Mouse (Mus musculus) liver, postnatal 0 days (tissue): Measurements from ENCODE around the gene Glrx3. TPM values are rescaled to one million over a fixed set of nuclear protein-coding genes. Genes with fewer than 3 reads are reported as not detected.
"Not testable (repeated sequence)": the region's sequence is repeated elsewhere in the genome, so short reads cannot be mapped to it uniquely, and the experiment has no call there.

Source experiments
- ATAC-seq: fragments of 200-750 bp; cut with Nextera tagmentation; 2 replicates; pipeline ENCODE4 v1.8.0; 2017; ENCODE audit warnings: mild to moderate bottlenecking, moderate library complexity
- DNase-seq: peaks from one replicate; pipeline ENCODE4 v3.0.0-alpha.2; 2016
- H3K27ac ChIP-seq: fragments of 300-500 bp; sonication (generic); 2 replicates; pipeline ENCODE4 v1.5.1; 2014; ENCODE audit warnings: antibody characterized with exemption, moderate library complexity, mild to moderate bottlenecking, low read depth
- H3K27me3 ChIP-seq: fragments of 300-500 bp; sonication (generic); 2 replicates; pipeline ENCODE4 v1.6.1; 2014; ENCODE audit warnings: low read length, control low read depth, mixed read lengths; ENCODE audit not compliant: insufficient read depth
- H3K36me3 ChIP-seq: fragments of 300-500 bp; sonication (generic); replicated peaks from 2 replicates; pipeline ENCODE4 v1.6.1; 2014; ENCODE audit warnings: mild to moderate bottlenecking, control low read depth, low read length, moderate library complexity, mixed read lengths; ENCODE audit not compliant: insufficient read depth
- H3K4me1 ChIP-seq: fragments of 300-500 bp; sonication (generic); 2 replicates; pipeline ENCODE4 v1.6.1; 2014; ENCODE audit warnings: antibody characterized with exemption, mild to moderate bottlenecking, control low read depth; ENCODE audit not compliant: insufficient read depth
- H3K4me2 ChIP-seq: fragments of 300-500 bp; sonication (generic); 2 replicates; pipeline ENCODE4 v1.6.1; 2014; ENCODE audit warnings: low read depth, mild to moderate bottlenecking, low read length, moderate library complexity, mixed read lengths
- H3K4me3 ChIP-seq: fragments of 300-500 bp; sonication (generic); 2 replicates; pipeline ENCODE4 v1.5.1; 2014; ENCODE audit warnings: low read depth, low read length
- H3K9ac ChIP-seq: fragments of 300-500 bp; sonication (generic); replicated peaks from 2 replicates; pipeline ENCODE4 v1.6.1; 2014; ENCODE audit warnings: mild to moderate bottlenecking, moderate library complexity
- H3K9me3 ChIP-seq: fragments of 300-500 bp; sonication (generic); 2 replicates; pipeline ENCODE4 v1.6.1; 2016; ENCODE audit warnings: mild to moderate bottlenecking, control low read depth, low read length, mixed read lengths
- CTCF ChIP-seq: sonication (generic); IDR thresholded peaks from 2 replicates; pipeline ENCODE4 v1.5.1; 2016; ENCODE audit warnings: antibody characterized with exemption, low read depth
- EP300 ChIP-seq: IDR thresholded peaks from 2 replicates; pipeline ENCODE4 v1.6.1; 2016; ENCODE audit warnings: antibody characterized with exemption, low read depth, mild to moderate bottlenecking
- WGBS: fragments of 180-500 bp; shearing (Covaris S2); extraction: QIAGEN DNeasy Blood & Tissue Kit; methylation state at CpG from one replicate; pipeline ENCODE4 v1.1.7; 2014; ENCODE audit not compliant: insufficient replicate concordance; 5-methylcytosine and 5-hydroxymethylcytosine counted together
- polyA plus RNA-seq: library from polyadenylated mRNA; unstranded; fragments of >200 nt; fragmentation: Nextera tagmentation; extraction: Ambion mirVana; gene quantifications from 2 replicates; pipeline ENCODE4 v1.2.1, GENCODE M21; 2015

The Glrx3 gene
- polyA plus RNA-seq, 1 experiment from 2014 or later = 70.6 TPM

- no peak for ATAC-seq
- Histone ChIP-seq H3K4me3 (no peak overlapping the region), H3K36me3 (no peaks in the 10 kb centered on the region), H3K4me2 (no peak overlapping the region), H3K4me1 (0 out of 2 replicates have a peak, but pooled peaks cover 2% of the 10 kb centered on the region), H3K27me3 (no peaks in the 10 kb centered on the region), H3K9me3 (no peaks in the 10 kb centered on the region), H3K9ac (no peak overlapping the region), H3K27ac (no peak overlapping the region)
- 72% methylated on average over 13 of the region's 13 CpGs for WGBS
- no peak for TF ChIP-seq EP300
- TF ChIP-seq CTCF = no peak
- DNase-seq = no peak
Observed at GRCm38 (mm10) chr7:137431769-137432603, 5.4 kb upstream of the Glrx3 start.

GRCm38 (mm10) chr7:137436901-137437300, 513 bp upstream of the Glrx3 start:
- ATAC-seq = no peak
- peak overlapping the region; percentile 68; the same call in 1 of the 2 replicates for H3K4me3 ChIP-seq

GRCm38 (mm10) chr7:137438179-137438550, 751 bp downstream of the Glrx3 start:
- H3K9ac ChIP-seq = peak overlapping the region; percentile 88
- no peak for ATAC-seq
- peak overlapping the region; percentile 68 for H3K4me3 ChIP-seq
- H3K36me3 ChIP-seq = no peaks in the 10 kb centered on the region
- H3K27me3 ChIP-seq = no peaks in the 10 kb centered on the region
- DNase-seq = no peak
- 5% methylated on average over 7 of the region's 7 CpGs for WGBS
- TF ChIP-seq EP300 (no peak), CTCF (no peak)
- H3K27ac ChIP-seq = peak overlapping the region; percentile 79
- peak overlapping the region; percentile 95 for H3K4me2 ChIP-seq
- H3K4me1 ChIP-seq = peaks cover 21% of the 10 kb centered on the region
- no peaks in the 10 kb centered on the region for H3K9me3 ChIP-seq

More at GRCm38 (mm10) chr7:137436901-137437300, 513 bp upstream of the Glrx3 start:
- DNase-seq = no peak
- H3K27me3 ChIP-seq = no peaks in the 10 kb centered on the region
- H3K36me3 ChIP-seq = no peaks in the 10 kb centered on the region
- H3K4me1 ChIP-seq = peaks cover 21% of the 10 kb centered on the region
- H3K9ac ChIP-seq = no peak overlapping the region
- 68% methylated on average over 6 of the region's 6 CpGs for WGBS
- TF ChIP-seq CTCF (no peak), EP300 (no peak)
- H3K9me3 ChIP-seq = no peaks in the 10 kb centered on the region
- no peak overlapping the region for H3K27ac ChIP-seq
- peak overlapping the region; percentile 95 for H3K4me2 ChIP-seq

- H3K9ac ChIP-seq, H3K36me3 ChIP-seq, H3K27ac ChIP-seq, DNase-seq, ATAC-seq, H3K27me3 ChIP-seq, H3K9me3 ChIP-seq: not testable (repeated sequence)
- Histone ChIP-seq H3K4me3 (peak overlapping the region; percentile 68), H3K4me1 (peaks cover 21% of the 10 kb centered on the region), H3K4me2 (peak overlapping the region; percentile 95)
- WGBS = 66% methylated on average over 7 of the region's 7 CpGs
- TF ChIP-seq CTCF = 0 out of 2 replicates have a peak, but pooled peaks have one; percentile 6
Observed at GRCm38 (mm10) chr7:137438962-137439361, 1.5 kb downstream of the Glrx3 start.

- no peak overlapping the region for H3K4me3 ChIP-seq
- no peaks in the 10 kb centered on the region for H3K27me3 ChIP-seq
- no peak overlapping the region for H3K4me2 ChIP-seq
- TF ChIP-seq EP300 (no peak), CTCF (no peak)
- 92% methylated on average over 4 of the region's 4 CpGs for WGBS
- peaks cover 9% of the 10 kb centered on the region for H3K36me3 ChIP-seq
- peaks cover 16% of the 10 kb centered on the region for H3K4me1 ChIP-seq
- no peak overlapping the region for H3K9ac ChIP-seq
- no peak overlapping the region for H3K27ac ChIP-seq
- ATAC-seq (no peak), DNase-seq (no peak)
- no peaks in the 10 kb centered on the region for H3K9me3 ChIP-seq
Observed at GRCm38 (mm10) chr7:137442951-137443350, 5.5 kb downstream of the Glrx3 start.

GRCm38 (mm10) chr7:137445321-137445720, 7.9 kb downstream of the Glrx3 start:
- Histone ChIP-seq H3K4me1 (no peaks in the 10 kb centered on the region), H3K27me3 (no peaks in the 10 kb centered on the region), H3K4me2 (no peak overlapping the region), H3K27ac (no peak overlapping the region), H3K4me3 (no peak overlapping the region), H3K9me3 (no peaks in the 10 kb centered on the region), H3K9ac (no peak overlapping the region), H3K36me3 (peaks cover 23% of the 10 kb centered on the region)
- ATAC-seq (peak; percentile 43; the same call in 1 of the 2 replicates), DNase-seq (no peak)
- no peak for TF ChIP-seq CTCF
- no peak for TF ChIP-seq EP300
- WGBS = 72% methylated on average over 12 of the region's 12 CpGs
